ENCODE assay signal across 8 mouse cellular contexts in genomic region chr13:23412630-23413521, GRCm38 (mm10). TPM values are rescaled to one million over a fixed set of nuclear protein-coding genes. Genes with fewer than 3 reads are reported as not detected.
DNase-seq lines count a peak whose midpoint lies in the region; ATAC-seq and TF ChIP-seq lines count a peak whose summit lies in the region.

No protein-coding gene starts in this region.

- peaks cover 29% of the 10 kb centered on the region for H3K4me1 ChIP-seq in megakaryocyte, embryonic 14.5 days
- H3K4me1 ChIP-seq in forebrain, postnatal 0 days (ENCODE audit: insufficient read depth) = no peaks in the 10 kb centered on the region
- H3K4me1 ChIP-seq in midbrain, embryonic 15.5 days = 0 out of 2 replicates have a peak, but pooled peaks cover 14% of the 10 kb centered on the region

- H3K36me3 ChIP-seq in megakaryocyte, embryonic 14.5 days (replicated peaks; ENCODE audit: low read length) = peaks cover 9% of the 10 kb centered on the region
- H3K36me3 ChIP-seq in forebrain, postnatal 0 days (ENCODE audit: insufficient read depth) = no peaks in the 10 kb centered on the region
- H3K36me3 ChIP-seq in midbrain, embryonic 15.5 days (replicated peaks) = no peaks in the 10 kb centered on the region

- no peak for ATAC-seq in megakaryocyte, adult 5-6 weeks (ENCODE audit: poor library complexity, severe bottlenecking)
- peak; percentile 90 for ATAC-seq in forebrain, postnatal 0 days
- ATAC-seq in midbrain, embryonic 15.5 days (replicated peaks) = peak; percentile 86

- peaks cover 39% of the 10 kb centered on the region for H3K27me3 ChIP-seq in megakaryocyte, embryonic 14.5 days (replicated peaks)
- H3K27me3 ChIP-seq in forebrain, postnatal 0 days (ENCODE audit: insufficient read depth, low read length) = no peaks in the 10 kb centered on the region; the same call in 1 of the 2 replicates
- H3K27me3 ChIP-seq in midbrain, embryonic 15.5 days (replicated peaks) = peaks cover 19% of the 10 kb centered on the region

- peak; percentile 89 for DNase-seq in c-Kit-positive CD71-positive TER-119-positive erythroid progenitor cells, embryonic 14.5 days (ENCODE audit: low spot score)
- DNase-seq in forebrain, postnatal 0 days = peak; percentile 87
- DNase-seq in layer of hippocampus, postnatal 36 days = peak; percentile 63 to 70
- DNase-seq in adrenal gland, postnatal 36 days = no peak
- DNase-seq in gastrocnemius, postnatal 4 days (ENCODE audit: low spot score in 2 of 2) = no peak

- H3K9me3 ChIP-seq in megakaryocyte, embryonic 14.5 days = no peaks in the 10 kb centered on the region
- no peaks in the 10 kb centered on the region for H3K9me3 ChIP-seq in forebrain, postnatal 0 days (ENCODE audit: low read length)
- no peaks in the 10 kb centered on the region for H3K9me3 ChIP-seq in midbrain, embryonic 15.5 days

- no peak for TF ChIP-seq CTCF in forebrain, postnatal 0 days (IDR thresholded peaks at IDR 0.05; ENCODE audit: low read depth)

- H3K9ac ChIP-seq in forebrain, postnatal 0 days = peak overlapping the region; percentile 41
- 0 out of 2 replicates have a peak overlapping the region, but pooled peaks have one; percentile 7 for H3K9ac ChIP-seq in midbrain, embryonic 15.5 days

- H3K4me2 ChIP-seq in forebrain, postnatal 0 days (ENCODE audit: low read depth) = peak overlapping the region; percentile 47
- H3K4me2 ChIP-seq in midbrain, embryonic 15.5 days = peak overlapping the region; percentile 54

- WGBS in forebrain, postnatal 0 days = 2% methylated on average over 28 of the region's 28 CpGs
- 3% methylated on average over 28 of the region's 28 CpGs for WGBS in midbrain, embryonic 15.5 days

- peak overlapping the region; percentile 86 for H3K4me3 ChIP-seq in megakaryocyte, embryonic 14.5 days (replicated peaks)
- H3K4me3 ChIP-seq in forebrain, postnatal 0 days (ENCODE audit: low read depth, low read length) = peak overlapping the region; percentile 39
- peak overlapping the region; percentile 41 for H3K4me3 ChIP-seq in midbrain, embryonic 15.5 days

- no peak overlapping the region for H3K27ac ChIP-seq in forebrain, postnatal 0 days (ENCODE audit: low read depth, low read length)
- no peak overlapping the region for H3K27ac ChIP-seq in midbrain, embryonic 15.5 days

RNA-seq across cellular contexts. Expression of gene Abt1, which starts 10.8 kb away (rescaled TPM):
- 1.6 and 7.8 TPM in 2 replicates for polyA plus RNA-seq in megakaryocyte, embryonic 14.5 days (2012; ENCODE audit: insufficient read depth, low replicate concordance)
- 5.1 and 5.2 TPM in 2 replicates for total RNA-seq in megakaryocyte, adult 5-6 weeks (2015)
- total RNA-seq in megakaryocyte, adult 5-6 weeks (2017) = 6.8 and 11.2 TPM in 2 replicates
- total RNA-seq in forebrain, postnatal 0 days (2014; rRNA removed) = 6.5 and 8.2 TPM in 2 replicates
- polyA plus RNA-seq in forebrain, postnatal 0 days (2015; fragmentation: Nextera tagmentation; extraction: Ambion mirVana) = 7.7 and 8.2 TPM in 2 replicates
- 1 to 10 TPM; 7.9 to 8.7 TPM for total RNA-seq in layer of hippocampus, postnatal 36 days (2021)
- polyA plus RNA-seq in midbrain, embryonic 15.5 days (2015; fragmentation: Nextera tagmentation; extraction: Ambion mirVana) = 9.8 and 9.9 TPM in 2 replicates
- total RNA-seq in adrenal gland, postnatal 36 days (2021) = 1 to 10 TPM; 6.9 to 8.3 TPM
- total RNA-seq in gastrocnemius, postnatal 4 days (2021) = 1 to 10 TPM; 6.2 to 6.6 TPM

RNA-seq across cellular contexts. Expression of gene Zfp322a, which starts 43.9 kb away (rescaled TPM):
- 0.07 TPM in 1 of 2 replicates, not detected in the other for polyA plus RNA-seq in megakaryocyte, embryonic 14.5 days (2012; ENCODE audit: insufficient read depth, low replicate concordance)
- total RNA-seq in megakaryocyte, adult 5-6 weeks (2015) = 18.8 and 20.3 TPM in 2 replicates
- 39.8 and 46.7 TPM in 2 replicates for total RNA-seq in megakaryocyte, adult 5-6 weeks (2017)
- 32.9 and 35.5 TPM in 2 replicates for total RNA-seq in forebrain, postnatal 0 days (2014; rRNA removed)
- polyA plus RNA-seq in forebrain, postnatal 0 days (2015; fragmentation: Nextera tagmentation; extraction: Ambion mirVana) = 23.1 and 33.6 TPM in 2 replicates
- total RNA-seq in layer of hippocampus, postnatal 36 days (2021) = 10 to 100 TPM; 37.7 to 38.8 TPM
- polyA plus RNA-seq in midbrain, embryonic 15.5 days (2015; fragmentation: Nextera tagmentation; extraction: Ambion mirVana) = 52.2 and 55.1 TPM in 2 replicates
- 10 to 100 TPM; 19.4 to 21.2 TPM for total RNA-seq in adrenal gland, postnatal 36 days (2021)
- 10 to 100 TPM; 17.8 to 20.8 TPM for total RNA-seq in gastrocnemius, postnatal 4 days (2021)

RNA-seq across cellular contexts. Expression of gene Btn1a1, which starts 52.8 kb away (rescaled TPM):
- not detected in 2 replicates for polyA plus RNA-seq in megakaryocyte, embryonic 14.5 days (2012; ENCODE audit: insufficient read depth, low replicate concordance)
- total RNA-seq in megakaryocyte, adult 5-6 weeks (2015) = not detected in 2 replicates
- total RNA-seq in megakaryocyte, adult 5-6 weeks (2017) = not detected in 2 replicates
- 0.08 and 0.33 TPM in 2 replicates for total RNA-seq in forebrain, postnatal 0 days (2014; rRNA removed)
- 0.12 TPM in 1 of 2 replicates, not detected in the other for polyA plus RNA-seq in forebrain, postnatal 0 days (2015; fragmentation: Nextera tagmentation; extraction: Ambion mirVana)
- total RNA-seq in layer of hippocampus, postnatal 36 days (2021) = not detected
- 0.09 and 0.25 TPM in 2 replicates for polyA plus RNA-seq in midbrain, embryonic 15.5 days (2015; fragmentation: Nextera tagmentation; extraction: Ambion mirVana)
- total RNA-seq in adrenal gland, postnatal 36 days (2021) = not detected
- not detected for total RNA-seq in gastrocnemius, postnatal 4 days (2021)

Comparison
In these comparisons a context has a peak if more than half of its experiments do, and no peak if none do; other contexts are left out.
1. DNase-seq: peak in c-Kit-positive CD71-positive TER-119-positive erythroid progenitor cells, embryonic 14.5 days (single experiment), forebrain, postnatal 0 days (single experiment) and layer of hippocampus, postnatal 36 days (2 of 2); none in adrenal gland, postnatal 36 days (0 of 2) and gastrocnemius, postnatal 4 days (0 of 2).
2. Peak in every context shown above with its lines, with median percentiles within 50 percentile points of each other: H3K4me3 ChIP-seq.